Mouse (Mus musculus) thymus, adult 2 months (tissue): ENCODE data around the gene Robo2. TPM values are rescaled to one million over a fixed set of nuclear protein-coding genes. Genes with fewer than 3 reads are reported as not detected.

ENCODE experiments used
- DNase-seq: peaks from one replicate; pipeline ENCODE4 v3.0.0; 2021
- H3K27ac ChIP-seq: fragments of 200-500 bp; 2 replicates; pipeline ENCODE4 v1.5.1; 2012; ENCODE audit warnings: low read length, control low read depth; ENCODE audit not compliant: control insufficient read depth, insufficient read depth
- H3K27me3 ChIP-seq: fragments of 200-500 bp; 2 replicates; pipeline ENCODE4 v1.6.1; 2012; ENCODE audit warnings: mild to moderate bottlenecking, low read length, moderate library complexity, mixed read lengths; ENCODE audit not compliant: control insufficient read depth, insufficient read depth
- H3K36me3 ChIP-seq: fragments of 200-500 bp; 2 replicates; pipeline ENCODE4 v1.6.1; 2012; ENCODE audit warnings: mild to moderate bottlenecking, low read length, moderate library complexity; ENCODE audit not compliant: control insufficient read depth, insufficient read depth
- H3K4me1 ChIP-seq: fragments of 200-500 bp; replicated peaks from 2 replicates; pipeline ENCODE4 v1.6.1; 2012; ENCODE audit warnings: low read length; ENCODE audit not compliant: control insufficient read depth, insufficient read depth
- H3K4me3 ChIP-seq: fragments of 200-500 bp; 2 replicates; pipeline ENCODE4 v1.5.1; 2012; ENCODE audit warnings: mild to moderate bottlenecking, low read length, control low read depth, moderate library complexity; ENCODE audit not compliant: control insufficient read depth, insufficient read depth
- CTCF ChIP-seq: fragments of 200-500 bp; IDR thresholded peaks from 2 replicates; pipeline ENCODE4 v1.5.1; 2012; ENCODE audit warnings: mild to moderate bottlenecking, control low read depth, low read length, moderate library complexity, borderline replicate concordance; ENCODE audit not compliant: control insufficient read depth, poor library complexity, insufficient read depth; ENCODE audit errors: extremely low read depth
- POLR2A ChIP-seq: fragments of 200-500 bp; IDR thresholded peaks from 2 replicates; pipeline ENCODE4 v1.6.1; 2012; ENCODE audit warnings: mild to moderate bottlenecking, low read length, control low read depth, moderate library complexity; ENCODE audit not compliant: control insufficient read depth, poor library complexity, insufficient read depth; ENCODE audit errors: extremely low read depth
- WGBS: fragments of 180-500 bp; shearing (Covaris S2); methylation state at CpG from one replicate; pipeline ENCODE4 v1.1.7; 2018; 5-methylcytosine and 5-hydroxymethylcytosine counted together
- polyA plus RNA-seq: library from polyadenylated mRNA; depleted of rRNA; stranded (reverse); fragments of >200 nt; gene quantifications from 2 replicates; pipeline ENCODE4 v1.2.3, GENCODE M21; 2012

Gene Robo2
- polyA plus RNA-seq, 1 experiment: 2.2 TPM

- no peaks in the 10 kb centered on the region for H3K36me3 ChIP-seq
- 96% methylated on average over 2 of the region's 2 CpGs for WGBS
- no peaks in the 10 kb centered on the region for H3K4me1 ChIP-seq
- TF ChIP-seq CTCF (no peak), POLR2A (no peak)
- no peaks in the 10 kb centered on the region for H3K27me3 ChIP-seq
- H3K4me3 ChIP-seq: no peak overlapping the region
- no peak overlapping the region for H3K27ac ChIP-seq
- DNase-seq: no peak
These were observed 14.3 kb downstream of the Robo2 start for GRCm38 (mm10) chr16:74397291-74397690.

DNA sequence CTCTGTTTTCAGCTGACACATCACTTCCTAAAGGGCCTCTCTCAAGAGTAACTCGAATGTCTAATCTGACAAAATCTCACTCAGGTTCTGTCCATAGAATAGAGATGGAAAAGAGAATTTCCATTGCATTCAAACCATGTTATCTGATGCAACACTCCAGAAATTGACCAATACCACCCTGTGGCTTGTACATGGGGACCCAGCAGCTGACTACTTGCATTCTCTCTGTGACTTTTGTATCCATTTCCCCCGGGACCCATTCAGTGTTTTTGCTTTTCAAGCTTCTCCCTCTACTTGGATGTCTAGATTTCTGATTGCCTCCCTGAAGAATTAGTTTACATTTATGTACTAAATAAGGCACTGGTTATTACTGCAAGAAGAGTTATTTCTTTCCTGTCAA is 15.9 kb downstream of the Robo2 start:
- Histone ChIP-seq H3K36me3 (no peaks in the 10 kb centered on the region), H3K27ac (no peak overlapping the region), H3K4me3 (no peak overlapping the region), H3K27me3 (no peaks in the 10 kb centered on the region), H3K4me1 (no peaks in the 10 kb centered on the region)
- no peak for DNase-seq
- TF ChIP-seq CTCF: no peak
- TF ChIP-seq POLR2A: no peak
- WGBS: 86% methylated on average over 2 of the region's 2 CpGs

GRCm38 (mm10) chr16:74379458-74379857 is 32.2 kb downstream of the Robo2 start:
- TF ChIP-seq CTCF: no peak
- no peak for TF ChIP-seq POLR2A
- H3K27ac ChIP-seq: no peak overlapping the region

DNA sequence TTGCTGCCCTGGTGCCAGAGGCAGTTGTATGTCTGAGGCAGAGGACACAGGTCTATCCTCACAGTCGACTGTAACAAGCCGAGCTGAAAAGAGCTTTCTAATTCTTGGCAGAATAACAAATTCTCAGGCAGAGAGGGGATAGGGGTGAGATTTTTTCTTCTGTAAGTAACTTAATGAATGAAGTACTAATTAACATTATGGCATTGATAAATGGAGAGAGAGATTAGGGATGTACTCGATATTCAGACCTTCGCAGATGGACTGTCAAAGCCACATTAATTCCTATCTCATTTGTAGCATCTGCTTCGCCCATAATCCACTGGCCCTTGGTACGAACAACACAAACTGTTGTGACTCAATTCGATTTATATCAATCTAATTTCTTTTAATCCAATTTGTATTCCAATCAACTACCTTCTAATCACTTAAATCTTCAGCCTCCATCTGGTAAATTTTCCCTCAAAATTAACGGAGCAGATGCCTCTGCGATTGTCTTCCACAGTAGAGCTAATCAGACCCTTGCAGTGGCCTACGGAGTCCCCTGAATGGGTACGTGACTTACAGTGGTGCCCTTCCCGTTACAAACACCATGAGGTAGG is 36.2 kb downstream of the Robo2 start:
- Histone ChIP-seq H3K27me3 (no peaks in the 10 kb centered on the region), H3K4me3 (no peak overlapping the region), H3K36me3 (no peaks in the 10 kb centered on the region), H3K4me1 (no peaks in the 10 kb centered on the region), H3K27ac (no peak overlapping the region)
- TF ChIP-seq POLR2A (no peak), CTCF (no peak)
- whole genome bisulfite sequencing: 94% methylated on average over 12 of the region's 12 CpGs
- no peak for DNase-seq

More at GRCm38 (mm10) chr16:74379458-74379857, 32.2 kb downstream of the Robo2 start:
- H3K27me3 ChIP-seq: no peaks in the 10 kb centered on the region
- H3K4me3 ChIP-seq: no peak overlapping the region
- WGBS: 73% methylated on average over 2 of the region's 2 CpGs
- DNase-seq: no peak
- no peaks in the 10 kb centered on the region for H3K36me3 ChIP-seq
- no peaks in the 10 kb centered on the region for H3K4me1 ChIP-seq

- no peak overlapping the region for H3K27ac ChIP-seq
- no peak for DNase-seq
- TF ChIP-seq CTCF (no peak), POLR2A (no peak)
- H3K27me3 ChIP-seq: no peaks in the 10 kb centered on the region
- H3K4me1 ChIP-seq: no peaks in the 10 kb centered on the region
- H3K4me3 ChIP-seq: no peak overlapping the region
- WGBS: 93% methylated on average over 5 of the region's 5 CpGs
- no peaks in the 10 kb centered on the region for H3K36me3 ChIP-seq
These were observed 37.1 kb downstream of the Robo2 start for GRCm38 (mm10) chr16:74374540-74374939.

GRCm38 (mm10) chr16:74373407-74373806 is 38.2 kb downstream of the Robo2 start:
- H3K4me1 ChIP-seq: no peaks in the 10 kb centered on the region
- no peak overlapping the region for H3K27ac ChIP-seq
- no peak for DNase-seq
- no peak overlapping the region for H3K4me3 ChIP-seq
- TF ChIP-seq POLR2A (no peak), CTCF (no peak)
- H3K36me3 ChIP-seq: no peaks in the 10 kb centered on the region
- H3K27me3 ChIP-seq: no peaks in the 10 kb centered on the region
- 89% methylated on average over 3 of the region's 3 CpGs for WGBS

GRCm38 (mm10) chr16:74372876-74373275 is 38.7 kb downstream of the Robo2 start:
- no peak for DNase-seq
- 88% methylated on average over 1 of the region's 1 CpGs for WGBS
- Histone ChIP-seq H3K4me1 (no peaks in the 10 kb centered on the region), H3K36me3 (no peaks in the 10 kb centered on the region), H3K27me3 (no peaks in the 10 kb centered on the region), H3K4me3 (no peak overlapping the region), H3K27ac (no peak overlapping the region)
- no peak for TF ChIP-seq POLR2A
- TF ChIP-seq CTCF: no peak
